Mouse (Mus musculus) hindbrain, postnatal 0 days (tissue): ENCODE measurements around the gene Engase. TPM values are rescaled to one million over a fixed set of nuclear protein-coding genes. Genes with fewer than 3 reads are reported as not detected.
A peak's percentile ranks its signal among the peaks of the same experiment; 100 is the strongest.

ENCODE experiments used
- ATAC-seq: fragments of 200-750 bp; cut with Nextera tagmentation; 2 replicates; pipeline ENCODE4 v1.8.0; 2017; ENCODE audit warnings: mild to moderate bottlenecking, moderate TSS enrichment, moderate library complexity
- DNase-seq: peaks from one replicate; pipeline ENCODE4 v3.0.0-alpha.2; 2015; ENCODE audit warnings: low spot score
- H3K27ac ChIP-seq: fragments of 300-500 bp; sonication (generic); 2 replicates; pipeline ENCODE4 v1.5.1; 2014; ENCODE audit warnings: mild to moderate bottlenecking
- H3K27me3 ChIP-seq: fragments of 300-500 bp; sonication (generic); 2 replicates; pipeline ENCODE4 v1.6.1; 2014; ENCODE audit warnings: low read length, mixed read lengths; ENCODE audit not compliant: insufficient read depth
- H3K36me3 ChIP-seq: fragments of 300-500 bp; sonication (generic); 2 replicates; pipeline ENCODE4 v1.6.1; 2014; ENCODE audit warnings: low read length, mixed read lengths; ENCODE audit not compliant: insufficient read depth
- H3K4me1 ChIP-seq: fragments of 300-500 bp; sonication (generic); 2 replicates; pipeline ENCODE4 v1.6.1; 2014; ENCODE audit warnings: antibody characterized with exemption, low read length, mixed read lengths; ENCODE audit not compliant: insufficient read depth
- H3K4me2 ChIP-seq: fragments of 300-500 bp; sonication (generic); 2 replicates; pipeline ENCODE4 v1.6.1; 2014; ENCODE audit warnings: low read depth, mild to moderate bottlenecking, low read length, moderate library complexity, mixed read lengths
- H3K4me3 ChIP-seq: fragments of 300-500 bp; sonication (generic); 2 replicates; pipeline ENCODE4 v1.5.1; 2014; ENCODE audit warnings: low read length
- H3K9ac ChIP-seq: fragments of 300-500 bp; sonication (generic); replicated peaks from 2 replicates; pipeline ENCODE4 v1.6.1; 2014; ENCODE audit warnings: mild to moderate bottlenecking, low read length, moderate library complexity, mixed read lengths
- H3K9me3 ChIP-seq: fragments of 300-500 bp; sonication (generic); 2 replicates; pipeline ENCODE4 v1.6.1; 2016; ENCODE audit warnings: low read length, mixed read lengths
- CTCF ChIP-seq: IDR thresholded peaks from 2 replicates; pipeline ENCODE4 v1.5.1; 2016; ENCODE audit warnings: antibody characterized with exemption, control low read depth, low read depth
- WGBS: fragments of 180-500 bp; shearing (Covaris S2); extraction: QIAGEN DNeasy Blood & Tissue Kit; methylation state at CpG from one replicate; pipeline ENCODE4 v1.1.7; 2014; 5-methylcytosine and 5-hydroxymethylcytosine counted together
- polyA plus RNA-seq: library from polyadenylated mRNA; unstranded; fragments of >200 nt; fragmentation: Nextera tagmentation; extraction: Ambion mirVana; gene quantifications from 2 replicates; pipeline ENCODE4 v1.2.1, GENCODE M21; 2015
- total RNA-seq: library from RNA; depleted of rRNA; stranded (reverse); fragments of >200 nt; gene quantifications from 2 replicates; pipeline ENCODE4 v1.2.3, GENCODE M21; 2014

Engase gene
- total and polyA plus RNA-seq, 2 experiments from 2014 or later, result 6.5 to 9.0 TPM

DNA sequence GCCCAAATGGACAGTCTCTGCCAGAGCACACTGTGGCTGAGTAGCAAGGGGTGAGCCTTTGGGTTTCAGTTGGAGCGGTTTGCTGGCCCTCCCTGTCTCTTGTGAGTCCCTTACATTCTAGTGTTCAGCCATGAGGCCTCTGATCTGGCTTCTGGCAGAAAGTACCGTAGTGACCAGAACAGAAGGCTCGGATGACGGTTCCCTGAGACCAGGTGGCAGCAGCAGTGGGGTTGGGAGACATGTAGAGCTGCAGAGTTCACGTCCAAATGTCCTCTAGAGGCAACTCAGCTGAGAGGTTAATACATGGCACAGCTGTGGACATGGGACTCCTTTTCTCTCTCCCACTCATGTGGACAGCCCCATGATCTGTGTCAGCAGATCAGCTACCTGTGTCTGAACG, 30.5 kb downstream of the Engase start:
- Histone ChIP-seq H3K27me3 (no peaks in the 10 kb centered on the region), H3K9ac (no peak overlapping the region), H3K27ac (no peak overlapping the region), H3K4me1 (peaks cover 4% of the 10 kb centered on the region; the same call in 1 of the 2 replicates), H3K4me2 (no peak overlapping the region), H3K36me3 (peaks cover 6% of the 10 kb centered on the region; the same call in 1 of the 2 replicates), H3K9me3 (no peaks in the 10 kb centered on the region), H3K4me3 (no peak overlapping the region)
- WGBS, result 79% methylated on average over 6 of the region's 6 CpGs
- ATAC-seq (no peak), DNase-seq (no peak)
- no peak for TF ChIP-seq CTCF

DNA sequence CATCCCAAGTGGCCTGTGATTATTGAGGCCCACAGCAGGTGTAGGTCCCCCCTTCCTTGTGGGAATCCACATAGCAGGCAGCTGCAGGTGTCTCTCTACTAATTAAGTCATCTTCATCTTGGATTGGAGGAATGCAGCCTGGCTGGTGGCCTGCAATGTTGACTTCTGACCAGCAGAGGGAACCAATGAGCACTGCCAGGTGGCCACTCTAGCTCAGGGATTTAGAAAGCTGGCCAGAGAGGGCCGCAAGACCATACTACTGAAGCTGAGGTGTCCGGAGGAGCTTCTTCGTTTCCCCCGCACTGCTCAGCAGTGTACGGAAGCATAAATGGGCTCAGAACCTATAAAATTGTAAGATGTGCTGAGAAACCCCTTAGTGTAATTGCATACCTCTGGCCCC, 31.3 kb downstream of the Engase start:
- Histone ChIP-seq H3K27me3 (no peaks in the 10 kb centered on the region), H3K9me3 (no peaks in the 10 kb centered on the region), H3K27ac (peak overlapping the region; percentile 1; the same call in 1 of the 2 replicates), H3K4me1 (peaks cover 4% of the 10 kb centered on the region; the same call in 1 of the 2 replicates), H3K9ac (no peak overlapping the region), H3K36me3 (peaks cover 6% of the 10 kb centered on the region; the same call in 1 of the 2 replicates), H3K4me2 (no peak overlapping the region), H3K4me3 (no peak overlapping the region)
- ATAC-seq (peak; percentile 36), DNase-seq (peak; percentile 90)
- TF ChIP-seq CTCF, result peak; percentile 99
- 34% methylated on average over 5 of the region's 5 CpGs for WGBS

DNA sequence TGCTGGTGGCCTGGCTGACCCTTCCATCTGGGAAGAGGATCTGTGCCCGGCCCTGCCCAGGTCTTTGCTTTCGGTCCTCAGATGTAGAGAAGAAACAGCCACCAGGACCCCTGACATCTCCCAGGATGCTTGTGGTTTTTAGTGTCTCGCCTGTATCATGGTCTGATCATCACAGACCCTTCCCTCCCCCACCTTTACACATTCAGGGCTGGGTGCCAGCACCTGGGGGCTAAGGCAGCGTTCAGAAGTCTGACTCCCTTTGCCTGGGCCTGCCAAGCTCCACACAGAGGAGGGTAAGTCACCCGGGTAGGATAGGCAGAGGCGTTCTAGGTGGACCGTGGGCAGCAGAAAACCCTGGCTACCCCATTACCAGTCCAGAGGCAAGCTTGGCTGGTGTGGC, 31.7 kb downstream of the Engase start:
- Histone ChIP-seq H3K27me3 (no peaks in the 10 kb centered on the region), H3K27ac (peak overlapping the region; percentile 1; the same call in 1 of the 2 replicates), H3K4me1 (peaks cover 4% of the 10 kb centered on the region; the same call in 1 of the 2 replicates), H3K9ac (no peak overlapping the region), H3K36me3 (peaks cover 6% of the 10 kb centered on the region; the same call in 1 of the 2 replicates), H3K4me3 (no peak overlapping the region), H3K9me3 (no peaks in the 10 kb centered on the region), H3K4me2 (no peak overlapping the region)
- no peak for DNase-seq
- ATAC-seq, result no peak
- no peak for TF ChIP-seq CTCF
- WGBS, result 62% methylated on average over 7 of the region's 7 CpGs

DNA sequence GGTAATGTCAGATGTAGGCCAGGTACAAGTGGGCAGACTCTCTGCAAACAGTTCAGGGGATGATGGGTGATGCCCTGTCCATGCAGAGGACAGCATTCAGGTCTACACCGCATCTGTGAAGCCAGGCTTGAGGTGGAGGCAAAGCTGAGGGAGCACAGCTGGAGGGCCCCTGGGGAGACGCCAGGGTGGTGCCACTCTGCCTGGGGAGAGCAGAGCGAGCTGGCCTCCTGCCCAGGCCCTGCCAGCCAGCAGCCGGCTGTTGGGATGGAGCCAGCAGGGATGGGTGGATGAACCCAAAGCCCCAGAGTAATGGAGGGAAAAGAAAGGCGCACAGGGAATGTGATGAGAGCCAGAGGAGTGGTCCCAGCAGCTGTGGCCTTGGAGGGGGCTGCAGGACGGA, 35.2 kb downstream of the Engase start:
- Histone ChIP-seq H3K36me3 (no peaks in the 10 kb centered on the region; the same call in 1 of the 2 replicates), H3K4me1 (no peaks in the 10 kb centered on the region; the same call in 1 of the 2 replicates), H3K4me3 (no peak overlapping the region)

DNA sequence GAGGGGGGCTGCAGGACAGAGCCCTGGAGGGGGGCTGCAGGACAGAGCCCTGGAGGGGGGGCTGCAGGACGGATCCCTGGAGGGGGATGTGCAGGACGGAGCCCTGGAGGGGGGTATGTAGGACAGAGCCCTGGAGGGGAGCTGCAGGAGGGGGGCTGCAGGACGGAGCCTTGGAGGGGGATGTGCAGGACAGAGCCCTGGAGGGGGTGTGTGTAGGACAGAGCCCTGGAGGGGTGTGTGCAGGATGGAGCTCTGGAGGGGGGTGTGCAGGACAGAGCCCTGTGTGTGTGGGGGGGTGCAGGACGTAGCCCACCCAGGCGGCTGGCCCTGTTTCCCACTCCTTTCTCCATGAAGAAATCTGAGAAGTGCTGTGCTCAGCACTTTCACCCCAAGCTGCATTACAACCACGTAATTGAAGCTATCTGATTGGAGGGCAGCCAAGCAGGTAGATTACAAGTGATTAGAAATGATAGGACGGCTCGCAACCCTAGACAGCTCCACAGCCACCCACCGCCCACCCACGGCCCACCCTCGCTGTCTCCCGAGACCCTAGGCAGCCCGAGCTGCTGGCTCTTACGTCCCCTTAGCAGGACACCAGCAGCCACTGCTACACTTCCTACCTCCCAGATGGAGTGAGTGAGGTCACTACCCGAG, 35.8 kb downstream of the Engase start:
- Histone ChIP-seq H3K9ac (no peak overlapping the region), H3K4me2 (no peak overlapping the region), H3K27ac (no peak overlapping the region), H3K4me1 (no peaks in the 10 kb centered on the region; the same call in 1 of the 2 replicates), H3K36me3 (no peaks in the 10 kb centered on the region), H3K27me3 (no peaks in the 10 kb centered on the region), H3K9me3 (no peaks in the 10 kb centered on the region), H3K4me3 (no peak overlapping the region)
- peak; percentile 53 for DNase-seq
- WGBS, result 30% methylated on average over 15 of the region's 15 CpGs
- no peak for TF ChIP-seq CTCF
- peak; percentile 39 for ATAC-seq

More for the DNA sequence above, 35.2 kb downstream of the Engase start:
- no peaks in the 10 kb centered on the region for H3K27me3 ChIP-seq
- H3K27ac ChIP-seq, result no peak overlapping the region
- H3K9me3 ChIP-seq, result no peaks in the 10 kb centered on the region
- ATAC-seq, result peak; percentile 14
- TF ChIP-seq CTCF, result no peak
- no peak overlapping the region for H3K4me2 ChIP-seq
- peak; percentile 73 for DNase-seq
- no peak overlapping the region for H3K9ac ChIP-seq
- WGBS, result 17% methylated on average over 6 of the region's 6 CpGs

DNA sequence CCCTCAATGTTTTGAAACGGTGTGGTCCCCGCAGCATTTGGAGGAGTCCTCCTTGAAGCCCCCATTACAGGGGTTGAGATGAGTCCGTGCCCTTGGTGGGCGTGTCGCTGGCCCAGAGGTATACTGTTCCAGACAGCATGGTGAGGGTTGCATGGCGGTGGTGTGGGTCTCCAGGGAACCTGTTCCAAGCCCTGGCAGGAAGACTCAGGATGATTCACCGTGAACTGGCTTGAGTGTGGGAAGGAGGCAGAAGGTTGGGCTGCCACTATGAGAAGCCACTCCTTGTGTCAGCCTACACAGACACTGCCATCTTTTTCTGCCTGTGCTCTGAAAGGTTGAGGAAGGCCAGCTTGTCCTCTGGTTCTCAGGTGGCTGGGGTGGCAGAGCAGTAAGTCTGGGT, 41.3 kb downstream of the Engase start:
- ATAC-seq (no peak), DNase-seq (no peak)
- no peaks in the 10 kb centered on the region for H3K27me3 ChIP-seq
- H3K9ac ChIP-seq, result no peak overlapping the region
- no peaks in the 10 kb centered on the region for H3K9me3 ChIP-seq
- H3K27ac ChIP-seq, result no peak overlapping the region
- no peak for TF ChIP-seq CTCF
- 80% methylated on average over 7 of the region's 7 CpGs for WGBS
- H3K4me1 ChIP-seq, result no peaks in the 10 kb centered on the region; the same call in 1 of the 2 replicates
- H3K4me3 ChIP-seq, result no peak overlapping the region
- H3K36me3 ChIP-seq, result no peaks in the 10 kb centered on the region
- no peak overlapping the region for H3K4me2 ChIP-seq

DNA sequence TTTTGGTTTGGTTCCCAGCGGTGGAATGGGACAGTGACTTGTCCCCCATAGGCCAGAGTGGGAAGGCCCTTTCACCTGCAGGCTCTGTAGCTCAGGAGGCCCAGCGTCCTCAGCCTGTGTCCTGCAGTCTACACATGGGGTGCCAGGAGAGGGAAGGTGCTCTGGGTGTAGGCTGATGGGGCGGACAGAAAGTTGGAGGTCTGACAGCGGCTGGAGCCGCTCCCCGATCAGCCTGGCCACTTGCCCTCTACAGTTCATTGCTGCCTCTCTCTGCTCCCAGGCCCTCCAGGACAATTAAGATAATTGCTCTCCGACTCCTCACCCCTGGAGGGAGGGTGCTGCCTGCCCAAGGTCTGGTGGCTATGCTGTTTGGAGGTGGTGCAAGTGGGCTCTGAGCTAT, 42.1 kb downstream of the Engase start:
- H3K36me3 ChIP-seq, result no peaks in the 10 kb centered on the region
- H3K9me3 ChIP-seq, result no peaks in the 10 kb centered on the region
- ATAC-seq (no peak), DNase-seq (no peak)
- H3K4me2 ChIP-seq, result no peak overlapping the region
- H3K9ac ChIP-seq, result no peak overlapping the region
- H3K27ac ChIP-seq, result no peak overlapping the region
- no peak for TF ChIP-seq CTCF
- no peaks in the 10 kb centered on the region for H3K27me3 ChIP-seq
- H3K4me1 ChIP-seq, result no peaks in the 10 kb centered on the region; the same call in 1 of the 2 replicates
- H3K4me3 ChIP-seq, result no peak overlapping the region
- WGBS, result 67% methylated on average over 7 of the region's 7 CpGs
